Mouse (Mus musculus) embryonic facial prominence, embryonic 11.5 days (tissue): ENCODE measurements at regions not wholly inside any gene's neighbourhood (a gene's known extent, or its start where the extent isn't known, plus 50 kb on each side); places are given as distances from the start of the nearest gene placed in this dataset.
"Not testable (repeated sequence)": the region's sequence is repeated elsewhere in the genome, so short reads cannot be mapped to it uniquely, and the experiment has no call there.

ENCODE experiments used
- ATAC-seq: fragments of 200-750 bp; cut with Nextera tagmentation; replicated peaks from 2 replicates; pipeline ENCODE4 v1.8.0; 2017; ENCODE audit warnings: low read depth; ENCODE audit not compliant: insufficient number of reproducible peaks, low FRiP score, low TSS enrichment
- DNase-seq: peaks from one replicate; pipeline ENCODE4 v3.0.0-alpha.2; 2015; ENCODE audit warnings: low spot score
- H3K27ac ChIP-seq: fragments of 300-500 bp; sonication (generic); replicated peaks from 2 replicates; pipeline ENCODE4 v1.5.1; 2014; ENCODE audit warnings: mild to moderate bottlenecking, low read depth, low read length, control low read depth
- H3K27me3 ChIP-seq: fragments of 300-500 bp; sonication (generic); 2 replicates; pipeline ENCODE4 v1.6.1; 2014; ENCODE audit warnings: mild to moderate bottlenecking, low read length, moderate library complexity, mixed read lengths; ENCODE audit not compliant: control insufficient read depth, insufficient read depth
- H3K36me3 ChIP-seq: fragments of 300-500 bp; sonication (generic); replicated peaks from 2 replicates; pipeline ENCODE4 v1.6.1; 2014; ENCODE audit warnings: low read depth, mild to moderate bottlenecking, low read length, moderate library complexity, mixed read lengths; ENCODE audit not compliant: control insufficient read depth, insufficient read depth
- H3K4me1 ChIP-seq: fragments of 300-500 bp; sonication (generic); 2 replicates; pipeline ENCODE4 v1.6.1; 2014; ENCODE audit warnings: low read length, mixed read lengths; ENCODE audit not compliant: control insufficient read depth, insufficient read depth
- H3K4me2 ChIP-seq: fragments of 300-500 bp; sonication (generic); 2 replicates; pipeline ENCODE4 v1.6.1; 2014; ENCODE audit warnings: low read depth, mild to moderate bottlenecking, control low read depth, low read length, moderate library complexity
- H3K4me3 ChIP-seq: fragments of 300-500 bp; sonication (generic); 2 replicates; pipeline ENCODE4 v1.5.1; 2014; ENCODE audit warnings: low read depth, low read length, control low read depth
- H3K9ac ChIP-seq: fragments of 300-500 bp; sonication (generic); replicated peaks from 2 replicates; pipeline ENCODE4 v1.6.1; 2014; ENCODE audit warnings: mild to moderate bottlenecking, control low read depth, low read length
- H3K9me3 ChIP-seq: fragments of 300-500 bp; sonication (generic); replicated peaks from 2 replicates; pipeline ENCODE4 v1.6.1; 2016; ENCODE audit warnings: mild to moderate bottlenecking, low read length, inconsistent platforms, mixed read lengths; ENCODE audit not compliant: control insufficient read depth
- WGBS: fragments of 180-500 bp; shearing (Covaris S2); extraction: QIAGEN DNeasy Blood & Tissue Kit; methylation state at CpG from one replicate; pipeline ENCODE4 v1.1.7; 2014; 5-methylcytosine and 5-hydroxymethylcytosine counted together

GRCm38 (mm10) chr1:14109190-14109482, 1984.0 kb downstream of the 4930444P10Rik start:
- 55% methylated on average over 6 of the region's 6 CpGs for WGBS

GRCm38 (mm10) chr1:14108450-14109189, 1984.5 kb downstream of the 4930444P10Rik start:
- Histone ChIP-seq H3K4me1 (no peaks in the 10 kb centered on the region), H3K27me3 (no peaks in the 10 kb centered on the region), H3K36me3 (no peaks in the 10 kb centered on the region), H3K9me3 (no peaks in the 10 kb centered on the region), H3K4me2 (no peak overlapping the region), H3K27ac (no peak overlapping the region), H3K4me3 (no peak overlapping the region), H3K9ac (no peak overlapping the region)
- DNase-seq (no peak), ATAC-seq (no peak)
- WGBS, result 77% methylated on average over 7 of the region's 7 CpGs

More at GRCm38 (mm10) chr1:14109190-14109482, 1984.0 kb downstream of the 4930444P10Rik start:
- H3K4me2 ChIP-seq, result no peak overlapping the region
- ATAC-seq (no peak), DNase-seq (no peak)
- H3K9ac ChIP-seq, result no peak overlapping the region
- no peaks in the 10 kb centered on the region for H3K9me3 ChIP-seq
- no peak overlapping the region for H3K4me3 ChIP-seq
- H3K27ac ChIP-seq, result no peak overlapping the region
- no peaks in the 10 kb centered on the region for H3K4me1 ChIP-seq
- H3K36me3 ChIP-seq, result no peaks in the 10 kb centered on the region
- H3K27me3 ChIP-seq, result no peaks in the 10 kb centered on the region

- not testable (repeated sequence) for H3K36me3 ChIP-seq, H3K4me2 ChIP-seq, H3K27me3 ChIP-seq, DNase-seq, H3K9me3 ChIP-seq, H3K9ac ChIP-seq, H3K4me1 ChIP-seq, ATAC-seq, H3K4me3 ChIP-seq, H3K27ac ChIP-seq
- WGBS, result 86% methylated on average over 4 of the region's 6 CpGs
These were observed 1987.6 kb downstream of the 4930444P10Rik start for GRCm38 (mm10) chr1:14105521-14105920.

GRCm38 (mm10) chr1:14104529-14104928, 1988.6 kb downstream of the 4930444P10Rik start:
- no peak overlapping the region for H3K4me2 ChIP-seq
- no peaks in the 10 kb centered on the region; the same call in 1 of the 2 replicates for H3K4me1 ChIP-seq
- H3K36me3 ChIP-seq, result no peaks in the 10 kb centered on the region
- WGBS, result 92% methylated on average over 2 of the region's 2 CpGs
- H3K9me3 ChIP-seq, result no peaks in the 10 kb centered on the region
- no peaks in the 10 kb centered on the region for H3K27me3 ChIP-seq
- no peak for DNase-seq
- H3K4me3 ChIP-seq, result no peak overlapping the region
- ATAC-seq, result no peak
- no peak overlapping the region for H3K27ac ChIP-seq
- no peak overlapping the region for H3K9ac ChIP-seq

GRCm38 (mm10) chr1:14099031-14099430, 1994.1 kb downstream of the 4930444P10Rik start:
- Histone ChIP-seq H3K9ac (no peak overlapping the region), H3K36me3 (no peaks in the 10 kb centered on the region), H3K9me3 (no peaks in the 10 kb centered on the region), H3K4me2 (no peak overlapping the region), H3K27me3 (no peaks in the 10 kb centered on the region), H3K4me3 (no peak overlapping the region), H3K27ac (no peak overlapping the region), H3K4me1 (no peaks in the 10 kb centered on the region; the same call in 1 of the 2 replicates)
- peak; percentile 37 for DNase-seq
- 33% methylated on average over 5 of the region's 5 CpGs for WGBS
- ATAC-seq, result no peak

- Histone ChIP-seq H3K4me2 (no peak overlapping the region), H3K9ac (no peak overlapping the region)
- DNase-seq, result peak; percentile 61
These were observed 1995.4 kb downstream of the 4930444P10Rik start for GRCm38 (mm10) chr1:14097567-14098228.

GRCm38 (mm10) chr1:14064856-14065255, 2028.3 kb downstream of the 4930444P10Rik start:
- Histone ChIP-seq H3K9me3 (no peaks in the 10 kb centered on the region), H3K4me3 (no peak overlapping the region), H3K27ac (no peak overlapping the region), H3K27me3 (no peaks in the 10 kb centered on the region), H3K36me3 (no peaks in the 10 kb centered on the region), H3K9ac (no peak overlapping the region), H3K4me2 (no peak overlapping the region), H3K4me1 (no peaks in the 10 kb centered on the region)
- 91% methylated on average over 3 of the region's 3 CpGs for WGBS
- DNase-seq, result no peak
- ATAC-seq, result no peak

More at GRCm38 (mm10) chr1:14097567-14098228, 1995.4 kb downstream of the 4930444P10Rik start:
- no peaks in the 10 kb centered on the region; the same call in 1 of the 2 replicates for H3K4me1 ChIP-seq
- no peak overlapping the region for H3K4me3 ChIP-seq
- H3K27me3 ChIP-seq, result no peaks in the 10 kb centered on the region
- ATAC-seq, result peak; percentile 89
- no peaks in the 10 kb centered on the region for H3K36me3 ChIP-seq
- 20% methylated on average over 5 of the region's 5 CpGs for whole genome bisulfite sequencing
- no peaks in the 10 kb centered on the region for H3K9me3 ChIP-seq
- no peak overlapping the region for H3K27ac ChIP-seq

- ATAC-seq, result no peak
- Histone ChIP-seq H3K9me3 (no peaks in the 10 kb centered on the region), H3K4me1 (no peaks in the 10 kb centered on the region), H3K4me2 (no peak overlapping the region), H3K4me3 (no peak overlapping the region), H3K9ac (no peak overlapping the region), H3K27ac (no peak overlapping the region), H3K27me3 (no peaks in the 10 kb centered on the region), H3K36me3 (no peaks in the 10 kb centered on the region)
- DNase-seq, result no peak
- 55% methylated on average over 2 of the region's 2 CpGs for WGBS
These were observed 2057.0 kb downstream of the 4930444P10Rik start for GRCm38 (mm10) chr1:14036163-14036562.
